ENCODE assay signal across 8 mouse cellular contexts in genomic region chr17:74338937-74339804, GRCm38 (mm10). TPM values are rescaled to one million over a fixed set of nuclear protein-coding genes. Genes with fewer than 3 reads are reported as not detected.
DNase-seq lines count a peak whose midpoint lies in the region; ATAC-seq and TF ChIP-seq lines count a peak whose summit lies in the region.

Gene Spast, plus strand, starts transcription at chr17:74338987.

- H3K4me3 ChIP-seq in forebrain, embryonic 16.5 days (replicated peaks; ENCODE audit: low read length) = peak within 1 kb of the TSS; percentile 73
- peak within 1 kb of the TSS; percentile 85 for H3K4me3 ChIP-seq in layer of hippocampus, adult 2 months
- H3K4me3 ChIP-seq in lung, embryonic 16.5 days (ENCODE audit: low read length) = peak within 1 kb of the TSS; percentile 72
- peak within 1 kb of the TSS; percentile 94 for H3K4me3 ChIP-seq in olfactory bulb, adult 2 months (ENCODE audit: insufficient read depth, low read depth, low read length)

- H3K4me2 ChIP-seq in forebrain, embryonic 16.5 days (ENCODE audit: low read length) = peak within 1 kb of the TSS; percentile 82
- H3K4me2 ChIP-seq in lung, embryonic 16.5 days (ENCODE audit: low read depth, low read length) = peak within 1 kb of the TSS; percentile 83

- intact Hi-C loops in heart, postnatal 25 days (cut with DNase I) = loop anchor here (2.0 kb wide), 1 partner anchor 44 kb away; the partner anchor contains the start of gene Memo1

- WGBS in forebrain, embryonic 16.5 days = under 1% methylated on average over 70 of the region's 90 CpGs
- WGBS in lung, embryonic 16.5 days = under 1% methylated on average over 61 of the region's 90 CpGs
- WGBS in olfactory bulb, adult 2 months = under 1% methylated on average over 83 of the region's 90 CpGs

- ATAC-seq in cerebellum, adult (ENCODE audit: insufficient number of reproducible peaks, low FRiP score, low TSS enrichment) = peak; percentile 45
- ATAC-seq in forebrain, embryonic 16.5 days = peak; percentile 70
- ATAC-seq in lung, embryonic 16.5 days (ENCODE audit: low read depth) = peak; percentile 93

- H3K4me1 ChIP-seq in forebrain, embryonic 16.5 days (replicated peaks; ENCODE audit: control insufficient read depth, insufficient read depth, low read length) = peaks cover 37% of the 10 kb centered on the region
- peaks cover 18% of the 10 kb centered on the region for H3K4me1 ChIP-seq in lung, embryonic 16.5 days (replicated peaks; ENCODE audit: control insufficient read depth, insufficient read depth, low read length)
- H3K4me1 ChIP-seq in olfactory bulb, adult 2 months (ENCODE audit: control insufficient read depth, insufficient read depth, low read length) = peaks cover 8% of the 10 kb centered on the region; the same call in 1 of the 2 replicates

- H3K9me3 ChIP-seq in forebrain, embryonic 16.5 days (ENCODE audit: control insufficient read depth, low read length) = no peaks in the 10 kb centered on the region
- H3K9me3 ChIP-seq in lung, embryonic 16.5 days (ENCODE audit: control insufficient read depth, low read length) = no peaks in the 10 kb centered on the region

- no peaks in the 10 kb centered on the region for H3K36me3 ChIP-seq in forebrain, embryonic 16.5 days (ENCODE audit: control insufficient read depth, insufficient read depth)
- no peaks in the 10 kb centered on the region for H3K36me3 ChIP-seq in lung, embryonic 16.5 days (ENCODE audit: control insufficient read depth, insufficient read depth, low read length)

- TF ChIP-seq POLR2A in olfactory bulb, adult 2 months (IDR thresholded peaks at IDR 0.05; ENCODE audit: insufficient read depth, low read depth, low read length) = no peak

- peak within 1 kb of the TSS; percentile 98 for H3K9ac ChIP-seq in forebrain, embryonic 16.5 days (replicated peaks; ENCODE audit: low read depth, low read length)
- peak within 1 kb of the TSS; percentile 90 for H3K9ac ChIP-seq in lung, embryonic 16.5 days (ENCODE audit: low read length)

- H3K27me3 ChIP-seq in forebrain, embryonic 16.5 days (replicated peaks; ENCODE audit: control insufficient read depth, insufficient read depth, low read length) = no peaks in the 10 kb centered on the region
- no peaks in the 10 kb centered on the region for H3K27me3 ChIP-seq in lung, embryonic 16.5 days (ENCODE audit: control insufficient read depth, insufficient read depth, low read depth, low read length)

- DNase-seq in ES-CJ7 (ENCODE audit: low read depth, low spot score) = peak; percentile 46
- DNase-seq in heart, postnatal 25 days (ENCODE audit: low spot score) = peak; percentile 62
- peak; percentile 50 to 63 for DNase-seq in layer of hippocampus, adult 2 months (ENCODE audit: low spot score in 2 of 2)
- DNase-seq in thymus, adult 18-20 months = peak; percentile 48 to 57

- TF ChIP-seq CTCF in layer of hippocampus, adult 2 months (conservative IDR thresholded peaks at IDR 0.05) = no peak
- TF ChIP-seq CTCF in olfactory bulb, adult 2 months (IDR thresholded peaks at IDR 0.05; ENCODE audit: insufficient read depth, low read depth, low read length) = no peak

- H3K27ac ChIP-seq in forebrain, embryonic 16.5 days (ENCODE audit: low read length) = peak within 1 kb of the TSS; percentile 98
- H3K27ac ChIP-seq in layer of hippocampus, adult 2 months = peak within 1 kb of the TSS; percentile 94
- H3K27ac ChIP-seq in lung, embryonic 16.5 days (ENCODE audit: low read length) = peak within 1 kb of the TSS; percentile 96
- peak within 1 kb of the TSS; percentile 65 for H3K27ac ChIP-seq in olfactory bulb, adult 2 months (ENCODE audit: insufficient read depth, low read depth, low read length)

RNA-seq across cellular contexts. Expression of gene Spast, which starts in this region (rescaled TPM):
- polyA plus RNA-seq in forebrain, embryonic 16.5 days (2015; fragmentation: Nextera tagmentation; extraction: Ambion mirVana) = 26.0 and 28.3 TPM in 2 replicates
- 10 to 100 TPM; 28.6 to 31.0 TPM for total RNA-seq in heart, postnatal 25 days (2021)
- 10 to 100 TPM; 50.0 to 50.5 TPM for total RNA-seq in layer of hippocampus, adult 2 months (2021)
- 10.8 and 11.0 TPM in 2 replicates for polyA plus RNA-seq in lung, embryonic 16.5 days (2015; fragmentation: Nextera tagmentation; extraction: Ambion mirVana)
- polyA plus RNA-seq in olfactory bulb, adult 2 months (2012; ENCODE audit: insufficient read depth, insufficient read length, low replicate concordance, missing spikeins) = not detected in 2 replicates

Comparison
In these comparisons a context has a peak if more than half of its experiments do, and no peak if none do; other contexts are left out.
1. Peak in every context shown above with its lines: DNase-seq, ATAC-seq, H3K4me3 ChIP-seq and H3K27ac ChIP-seq.